Mouse (Mus musculus) lung, adult 2 months (tissue): ENCODE measurements around the gene Atcay. TPM values are rescaled to one million over a fixed set of nuclear protein-coding genes. Genes with fewer than 3 reads are reported as not detected.
"Not testable (repeated sequence)": the region's sequence is repeated elsewhere in the genome, so short reads cannot be mapped to it uniquely, and the experiment has no call there.

Source experiments
- DNase-seq: peaks from one replicate; pipeline ENCODE4 v3.0.0; 2022
- H3K4me1 ChIP-seq: fragments of 200-500 bp; 2 replicates; pipeline ENCODE4 v1.6.1; 2011; ENCODE audit warnings: low read length; ENCODE audit not compliant: control insufficient read depth, insufficient read depth
- H3K4me3 ChIP-seq: fragments of 200-500 bp; replicated peaks from 2 replicates; pipeline ENCODE3; 2011; ENCODE audit warnings: low read depth, mild to moderate bottlenecking, control low read depth, low read length; ENCODE audit errors: extremely low read depth
- CTCF ChIP-seq: fragments of 200-500 bp; IDR thresholded peaks from 2 replicates; pipeline ENCODE4 v1.5.1; 2011; ENCODE audit warnings: mild to moderate bottlenecking, low read length, control low read depth; ENCODE audit not compliant: insufficient read depth
- POLR2A ChIP-seq: fragments of 200-500 bp; IDR thresholded peaks from 2 replicates; pipeline ENCODE4 v1.6.1; 2011; ENCODE audit warnings: low read depth, mild to moderate bottlenecking, control low read depth, low read length, borderline replicate concordance; ENCODE audit errors: extremely low read depth
- WGBS: fragments of 180-500 bp; shearing (Covaris S2); methylation state at CpG from one replicate; pipeline ENCODE4 v1.1.7; 2018; 5-methylcytosine and 5-hydroxymethylcytosine counted together
- polyA plus RNA-seq: library from polyadenylated mRNA; depleted of rRNA; stranded (reverse); fragments of >200 nt; gene quantifications from 2 replicates; pipeline ENCODE4 v1.2.3, GENCODE M21; 2012

The Atcay gene
- polyA plus RNA-seq, 1 experiment = 0.20 TPM

DNA sequence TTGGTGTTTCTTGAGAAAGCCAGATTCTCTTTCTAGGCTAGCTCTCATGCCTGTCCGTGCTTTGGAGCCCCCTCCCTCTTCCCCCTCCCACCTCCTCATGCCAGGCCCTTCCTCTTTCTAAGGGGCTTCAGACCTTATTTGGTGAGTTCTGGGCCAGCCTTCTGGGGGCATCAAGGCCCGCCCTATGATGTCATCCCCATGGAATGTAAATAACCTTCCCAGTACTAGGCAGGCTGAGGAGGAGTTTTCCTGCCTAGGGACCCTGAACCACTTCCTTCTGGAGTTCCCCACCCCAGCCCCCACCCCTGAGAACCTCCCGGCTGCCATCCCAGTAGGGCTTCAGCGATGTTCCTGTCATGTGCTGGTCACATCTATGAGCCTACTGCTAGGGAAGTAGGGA lies 45.9 kb downstream of the Atcay start:
- TF ChIP-seq CTCF (no peak), POLR2A (0 out of 2 replicates have a peak, but pooled peaks have one; percentile 4)
- no peak for DNase-seq
- 14% methylated on average over 4 of the region's 4 CpGs for WGBS
- no peak overlapping the region for H3K4me3 ChIP-seq
- H3K4me1 ChIP-seq = peaks cover 9% of the 10 kb centered on the region

DNA sequence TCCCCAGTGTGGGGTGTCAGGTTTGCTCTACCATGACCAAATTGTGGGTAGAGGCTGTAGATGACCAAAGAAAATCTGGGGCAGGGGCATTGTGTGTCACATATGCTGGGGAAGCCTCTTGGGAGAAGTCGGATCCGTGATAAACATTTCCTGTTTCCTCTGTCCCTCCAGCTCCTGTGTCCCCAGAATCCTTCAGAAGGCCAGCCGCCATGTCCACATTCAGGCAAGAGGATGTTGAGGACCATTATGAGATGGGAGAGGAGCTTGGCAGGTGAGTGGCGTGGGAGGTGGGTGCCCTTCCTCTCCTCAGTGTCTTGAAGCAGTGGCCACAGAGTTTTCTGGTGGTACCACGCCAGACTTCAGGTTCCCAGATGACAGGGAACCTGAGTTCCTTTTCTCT lies 46.8 kb downstream of the Atcay start, which contains the start of gene 4930442H23Rik:
4930442H23Rik (minus strand) TSS at position 45 of the 400 bp plus-strand sequence.
- WGBS = 53% methylated on average over 5 of the region's 5 CpGs
- no peak for TF ChIP-seq POLR2A
- TF ChIP-seq CTCF = no peak
- peaks cover 9% of the 10 kb centered on the region for H3K4me1 ChIP-seq
- H3K4me3 ChIP-seq = peak within 1 kb of the TSS; percentile 83
- no peak for DNase-seq

- peak within 1 kb of the TSS; percentile 83 for H3K4me3 ChIP-seq
- H3K4me1 ChIP-seq = peaks cover 15% of the 10 kb centered on the region
- TF ChIP-seq POLR2A (peak; percentile 70; the same call in 1 of the 2 replicates), CTCF (no peak)
- DNase-seq = peak; percentile 93
- WGBS = 7% methylated on average over 53 of the region's 53 CpGs
These were observed 48.0 kb downstream of the Atcay start, which contains the start of gene Dapk3 for GRCm38 (mm10) chr10:81182336-81183333. Gene Dapk3 (plus strand): TSS chr10:81183005.

DNA sequence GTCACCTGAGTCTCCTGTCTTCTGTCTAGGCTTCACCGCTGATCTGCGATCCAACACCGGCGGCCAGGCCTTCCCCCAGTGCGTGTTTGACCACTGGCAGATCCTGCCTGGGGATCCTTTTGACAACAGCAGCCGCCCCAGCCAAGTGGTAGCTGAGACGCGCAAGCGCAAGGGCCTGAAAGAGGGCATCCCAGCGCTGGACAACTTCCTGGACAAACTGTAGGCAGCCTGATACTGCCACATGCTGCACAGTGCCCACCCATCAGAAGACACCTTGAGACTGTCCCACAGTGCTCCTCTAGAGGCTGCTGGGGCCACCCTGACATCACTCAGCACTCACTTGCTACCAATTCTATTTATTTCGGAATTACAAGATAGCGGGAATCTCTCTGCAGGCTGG lies 48.8 kb downstream of the Atcay start:
- H3K4me3 ChIP-seq, DNase-seq: not testable (repeated sequence)
- 79% methylated on average over 12 of the region's 12 CpGs for WGBS
- H3K4me1 ChIP-seq = peaks cover 17% of the 10 kb centered on the region

- no peak overlapping the region for H3K4me3 ChIP-seq
- DNase-seq = no peak
- 89% methylated on average over 13 of the region's 13 CpGs for WGBS
- H3K4me1 ChIP-seq = peaks cover 17% of the 10 kb centered on the region
- TF ChIP-seq POLR2A = no peak
- TF ChIP-seq CTCF = no peak
These were observed 49.7 kb downstream of the Atcay start for GRCm38 (mm10) chr10:81180946-81181345.

DNA sequence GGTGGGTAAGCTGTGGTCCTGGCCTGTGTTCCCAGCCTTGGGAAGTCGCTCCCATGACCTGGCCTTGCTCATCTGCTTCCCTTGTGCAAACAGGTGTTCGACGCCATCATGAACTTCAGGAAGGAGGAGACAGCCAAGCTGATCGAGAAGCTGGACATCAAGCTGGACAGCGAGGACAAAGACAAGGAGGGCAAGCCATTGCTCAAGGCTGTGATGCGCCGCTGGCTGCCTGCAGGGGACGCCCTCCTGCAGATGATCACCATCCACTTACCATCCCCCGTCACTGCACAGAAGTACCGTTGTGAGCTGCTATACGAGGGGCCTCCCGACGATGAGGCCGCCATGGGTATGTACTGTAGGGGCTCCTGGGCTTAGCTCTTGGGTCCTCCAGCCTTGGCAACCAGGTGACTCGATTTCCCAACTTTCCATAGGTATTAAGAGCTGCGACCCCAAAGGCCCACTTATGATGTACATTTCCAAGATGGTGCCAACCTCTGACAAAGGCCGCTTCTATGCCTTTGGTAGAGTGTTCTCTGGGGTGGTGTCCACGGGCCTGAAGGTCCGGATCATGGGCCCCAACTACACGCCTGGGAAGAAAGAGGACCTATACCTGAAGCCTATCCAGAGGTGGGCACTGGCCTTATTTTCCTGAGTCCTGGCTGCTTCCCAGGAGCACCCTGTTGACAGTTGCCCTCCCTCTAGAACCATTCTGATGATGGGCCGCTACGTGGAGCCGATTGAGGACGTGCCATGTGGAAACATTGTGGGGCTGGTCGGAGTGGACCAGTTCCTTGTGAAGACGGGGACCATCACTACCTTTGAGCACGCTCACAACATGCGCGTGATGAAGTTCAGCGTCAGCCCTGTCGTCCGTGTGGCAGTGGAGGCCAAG lies 50.9 kb downstream of the Atcay start:
- 85% methylated on average over 32 of the region's 32 CpGs for WGBS
- Histone ChIP-seq H3K4me1 (peaks cover 20% of the 10 kb centered on the region), H3K4me3 (no peak overlapping the region)
- TF ChIP-seq POLR2A (0 out of 2 replicates have a peak, but pooled peaks have one; percentile 13), CTCF (no peak)
- DNase-seq = no peak

GRCm38 (mm10) chr10:81178927-81179326 lies 51.7 kb downstream of the Atcay start:
- no peak overlapping the region for H3K4me3 ChIP-seq
- no peak for TF ChIP-seq POLR2A
- no peak for TF ChIP-seq CTCF
- peaks cover 23% of the 10 kb centered on the region for H3K4me1 ChIP-seq
- WGBS = 80% methylated on average over 11 of the region's 11 CpGs
- no peak for DNase-seq

DNA sequence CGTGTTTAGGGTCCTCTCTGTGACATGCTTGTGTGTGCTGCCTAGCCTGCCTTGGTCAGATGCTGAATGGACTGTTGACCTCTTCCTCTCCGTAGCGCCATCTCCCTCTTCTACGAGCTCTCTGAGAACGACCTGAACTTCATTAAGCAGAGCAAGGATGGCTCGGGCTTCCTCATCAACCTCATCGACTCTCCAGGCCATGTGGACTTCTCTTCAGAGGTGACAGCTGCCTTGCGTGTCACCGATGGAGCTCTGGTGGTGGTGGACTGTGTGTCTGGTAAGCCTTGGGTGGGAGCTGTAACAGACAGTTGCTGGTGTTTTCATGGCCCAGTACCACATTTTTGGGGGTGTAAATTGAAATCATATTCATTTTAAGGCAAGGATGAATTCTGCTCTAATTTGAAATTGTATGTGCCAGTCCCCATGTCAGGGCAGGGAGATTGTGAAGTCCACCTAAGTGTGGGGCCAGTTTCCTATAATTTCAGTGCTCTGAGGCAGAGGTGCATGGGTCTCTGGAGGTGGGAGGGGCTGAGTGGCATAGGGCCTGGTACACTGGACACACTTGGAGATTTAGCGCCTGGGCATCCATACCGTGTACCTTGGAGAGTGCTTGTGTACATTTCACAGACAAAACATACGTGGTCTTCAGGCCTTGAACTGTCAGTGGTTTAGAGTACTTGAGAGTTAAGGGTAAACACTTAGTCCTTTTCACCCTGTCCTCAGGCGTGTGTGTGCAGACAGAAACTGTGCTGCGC lies 52.5 kb downstream of the Atcay start:
- peaks cover 17% of the 10 kb centered on the region for H3K4me1 ChIP-seq
- DNase-seq = no peak
- 37% methylated on average over 14 of the region's 14 CpGs for WGBS
- TF ChIP-seq CTCF (no peak), POLR2A (no peak)
- H3K4me3 ChIP-seq = peak overlapping the region; percentile 96
